Mouse (Mus musculus): ENCODE measurements around the gene Slc12a7. TPM values are rescaled to one million over a fixed set of nuclear protein-coding genes. Genes with fewer than 3 reads are reported as not detected.

Gene Slc12a7
- total and polyA plus RNA-seq, 2 experiments from 2014 or later: 34.4 to 94.6 TPM

- peak; percentile 93 for ATAC-seq (ENCODE audit: insufficient read depth, low read depth)
- peak overlapping the region; percentile 79 for H3K27ac ChIP-seq (ENCODE audit: low read depth)
These were observed 109.8 kb downstream of the Slc12a7 start for GRCm38 (mm10) chr13:73842696-73843095.

GRCm38 (mm10) chr13:73846589-73847464, 113.9 kb downstream of the Slc12a7 start:
- ATAC-seq (ENCODE audit: insufficient read depth, low read depth): peak; percentile 24
- 3% methylated on average over 62 of the region's 65 CpGs for WGBS
- TF ChIP-seq EP300 (IDR thresholded peaks at IDR 0.05; ENCODE audit: low read depth) (no peak), CTCF (IDR thresholded peaks at IDR 0.05; ENCODE audit: low read depth) (no peak)
- peak overlapping the region; percentile 67 for H3K9ac ChIP-seq (replicated peaks; ENCODE audit: low read depth, low read length)
- no peaks in the 10 kb centered on the region for H3K36me3 ChIP-seq (replicated peaks; ENCODE audit: control insufficient read depth, insufficient read depth, low read length)
- H3K9me3 ChIP-seq (replicated peaks; ENCODE audit: control insufficient read depth, low read length): no peaks in the 10 kb centered on the region
- H3K27me3 ChIP-seq (ENCODE audit: control insufficient read depth, insufficient read depth, low read length): peaks cover 26% of the 10 kb centered on the region
- H3K27ac ChIP-seq (ENCODE audit: low read depth): no peak overlapping the region
- H3K4me3 ChIP-seq (ENCODE audit: low read depth, low read length): peak overlapping the region; percentile 67
- H3K4me2 ChIP-seq (ENCODE audit: low read depth, low read length): peak overlapping the region; percentile 94
- peaks cover 13% of the 10 kb centered on the region for H3K4me1 ChIP-seq (ENCODE audit: control insufficient read depth, insufficient read depth)
- no peak for DNase-seq (ENCODE audit: low spot score)

More at GRCm38 (mm10) chr13:73842696-73843095, 109.8 kb downstream of the Slc12a7 start:
- no peak for TF ChIP-seq CTCF (IDR thresholded peaks at IDR 0.05; ENCODE audit: low read depth)
- 0 out of 2 replicates have a peak, but pooled peaks have one; percentile 67 for TF ChIP-seq EP300 (IDR thresholded peaks at IDR 0.05; ENCODE audit: low read depth)
- H3K4me2 ChIP-seq (ENCODE audit: low read depth, low read length): no peak overlapping the region
- no peaks in the 10 kb centered on the region for H3K9me3 ChIP-seq (replicated peaks; ENCODE audit: control insufficient read depth, low read length)
- H3K4me3 ChIP-seq (ENCODE audit: low read depth, low read length): no peak overlapping the region
- H3K9ac ChIP-seq (replicated peaks; ENCODE audit: low read depth, low read length): no peak overlapping the region
- no peaks in the 10 kb centered on the region for H3K36me3 ChIP-seq (replicated peaks; ENCODE audit: control insufficient read depth, insufficient read depth, low read length)
- peaks cover 21% of the 10 kb centered on the region for H3K27me3 ChIP-seq (ENCODE audit: control insufficient read depth, insufficient read depth, low read length)
- H3K4me1 ChIP-seq (ENCODE audit: control insufficient read depth, insufficient read depth): peaks cover 13% of the 10 kb centered on the region
- peak; percentile 86 for DNase-seq (ENCODE audit: low spot score)

- Histone ChIP-seq H3K4me1 (ENCODE audit: control insufficient read depth, insufficient read depth) (peaks cover 7% of the 10 kb centered on the region), H3K9me3 (replicated peaks; ENCODE audit: control insufficient read depth, low read length) (no peaks in the 10 kb centered on the region), H3K9ac (replicated peaks; ENCODE audit: low read depth, low read length) (peak within 1 kb of the TSS; percentile 67), H3K27me3 (ENCODE audit: control insufficient read depth, insufficient read depth, low read length) (peaks cover 26% of the 10 kb centered on the region), H3K27ac (ENCODE audit: low read depth) (no peak within 1 kb of the TSS), H3K4me2 (ENCODE audit: low read depth, low read length) (peak within 1 kb of the TSS; percentile 94), H3K36me3 (replicated peaks; ENCODE audit: control insufficient read depth, insufficient read depth, low read length) (no peaks in the 10 kb centered on the region), H3K4me3 (ENCODE audit: low read depth, low read length) (peak within 1 kb of the TSS; percentile 67)
- DNase-seq (ENCODE audit: low spot score) (peak; percentile 78), ATAC-seq (ENCODE audit: insufficient read depth, low read depth) (peak; percentile 70)
- TF ChIP-seq CTCF (IDR thresholded peaks at IDR 0.05; ENCODE audit: low read depth) (peak; percentile 57), EP300 (IDR thresholded peaks at IDR 0.05; ENCODE audit: low read depth) (no peak)
- WGBS: under 1% methylated on average over 38 of the region's 38 CpGs
These were observed 114.6 kb downstream of the Slc12a7 start, which contains the start of gene Nkd2 for GRCm38 (mm10) chr13:73847465-73847836. TSS of gene Nkd2 (minus strand) at chr13:73847631.

Other genes starting within 250 kb of the Slc12a7 start
- gene Slc6a3, start 196.3 kb upstream of the Slc12a7 start, total RNA-seq (2014; rRNA removed; ENCODE audit: low replicate concordance): not detected in 2 replicates
- not detected in 2 replicates for gene Slc6a3, start 196.3 kb upstream of the Slc12a7 start, polyA plus RNA-seq (2015; fragmentation: Nextera tagmentation; extraction: Ambion mirVana)
- gene Clptm1l, start 129.1 kb upstream of the Slc12a7 start, total RNA-seq (2014; rRNA removed; ENCODE audit: low replicate concordance): 98.9 and 119 TPM in 2 replicates
- 63.6 and 65.2 TPM in 2 replicates for gene Clptm1l, start 129.1 kb upstream of the Slc12a7 start, polyA plus RNA-seq (2015; fragmentation: Nextera tagmentation; extraction: Ambion mirVana)
- gene Tert, start 106.2 kb upstream of the Slc12a7 start, total RNA-seq (2014; rRNA removed; ENCODE audit: low replicate concordance): 2.8 and 3.5 TPM in 2 replicates
- gene Tert, start 106.2 kb upstream of the Slc12a7 start, polyA plus RNA-seq (2015; fragmentation: Nextera tagmentation; extraction: Ambion mirVana): 0.32 and 0.48 TPM in 2 replicates
- not detected in 2 replicates for gene Slc6a18, start 55.1 kb upstream of the Slc12a7 start, total RNA-seq (2014; rRNA removed; ENCODE audit: low replicate concordance)
- not detected in 2 replicates for gene Slc6a18, start 55.1 kb upstream of the Slc12a7 start, polyA plus RNA-seq (2015; fragmentation: Nextera tagmentation; extraction: Ambion mirVana)
- 0.35 TPM in 1 of 2 replicates, not detected in the other for gene Slc6a19, start 28.2 kb upstream of the Slc12a7 start, total RNA-seq (2014; rRNA removed; ENCODE audit: low replicate concordance)
- gene Slc6a19, start 28.2 kb upstream of the Slc12a7 start, polyA plus RNA-seq (2015; fragmentation: Nextera tagmentation; extraction: Ambion mirVana): not detected in 2 replicates
- 14.3 and 22.1 TPM in 2 replicates for gene Nkd2, start 114.5 kb downstream of the Slc12a7 start, total RNA-seq (2014; rRNA removed; ENCODE audit: low replicate concordance)
- 2.2 and 5.7 TPM in 2 replicates for gene Nkd2, start 114.5 kb downstream of the Slc12a7 start, polyA plus RNA-seq (2015; fragmentation: Nextera tagmentation; extraction: Ambion mirVana)
- 2.6 and 9.8 TPM in 2 replicates for gene Trip13, start 204.7 kb downstream of the Slc12a7 start, total RNA-seq (2014; rRNA removed; ENCODE audit: low replicate concordance)
- gene Trip13, start 204.7 kb downstream of the Slc12a7 start, polyA plus RNA-seq (2015; fragmentation: Nextera tagmentation; extraction: Ambion mirVana): 8.0 and 8.8 TPM in 2 replicates
- 41.9 and 43.3 TPM in 2 replicates for gene Brd9, start 204.7 kb downstream of the Slc12a7 start, total RNA-seq (2014; rRNA removed; ENCODE audit: low replicate concordance)
- 28.4 and 29.3 TPM in 2 replicates for gene Brd9, start 204.7 kb downstream of the Slc12a7 start, polyA plus RNA-seq (2015; fragmentation: Nextera tagmentation; extraction: Ambion mirVana)
- gene Zdhhc11, start 230.8 kb downstream of the Slc12a7 start, total RNA-seq (2014; rRNA removed; ENCODE audit: low replicate concordance): not detected in 2 replicates
- gene Zdhhc11, start 230.8 kb downstream of the Slc12a7 start, polyA plus RNA-seq (2015; fragmentation: Nextera tagmentation; extraction: Ambion mirVana): not detected in 2 replicates

Measured in heart, postnatal 0 days (tissue).